Mouse (Mus musculus) CH12.LX (cell line): ENCODE measurements at regions not wholly inside any gene's neighbourhood (a gene's known extent, or its start where the extent isn't known, plus 50 kb on each side); places are given as distances from the start of the nearest gene placed in this dataset.
"Not testable (repeated sequence)": the region's sequence is repeated elsewhere in the genome, so short reads cannot be mapped to it uniquely, and the experiment has no call there.

Experiments
- DNase-seq: peaks from one replicate; pipeline ENCODE4 v3.0.0-alpha.2; 2013; ENCODE audit errors: extremely low read depth
- H3K27ac ChIP-seq: 2 replicates; pipeline ENCODE4 v1.5.1; 2012; ENCODE audit warnings: low read depth, mild to moderate bottlenecking, control low read depth, moderate library complexity; ENCODE audit not compliant: insufficient read depth
- H3K27me3 ChIP-seq: replicated peaks from 2 replicates; pipeline ENCODE3; 2012; ENCODE audit warnings: inconsistent platforms
- H3K36me3 ChIP-seq, 2 experiments: replicated peaks in 1 of 2; 2 replicates each; pipeline versions ENCODE3 to v1.6.1; 2012; ENCODE audit warnings: inconsistent platforms in 1 of 2, low read length in 1 of 2, mild to moderate bottlenecking in 1 of 2, mixed read lengths in 1 of 2, moderate library complexity in 1 of 2; ENCODE audit not compliant: control insufficient read depth in 1 of 2, insufficient read depth in 1 of 2
- H3K4me1 ChIP-seq, 2 experiments: 2 replicates each; pipeline ENCODE4 v1.6.1; 2012; ENCODE audit warnings: inconsistent platforms in 1 of 2, moderate library complexity in 1 of 2; ENCODE audit not compliant: insufficient read depth in 2 of 2, control insufficient read depth in 1 of 2
- H3K4me2 ChIP-seq: 2 replicates; pipeline ENCODE4 v1.6.1; 2012; ENCODE audit warnings: low read depth, mild to moderate bottlenecking, control low read depth; ENCODE audit not compliant: poor library complexity, insufficient read depth, severe bottlenecking
- H3K4me3 ChIP-seq, 3 experiments: fragments of 150-350 bp in 1 of 3; sonication (generic) in 1 of 3; replicated peaks in 1 of 3; 2 replicates each; pipeline versions ENCODE3 to v1.5.1; 2011 to 2012; ENCODE audit warnings: low read depth in 2 of 3, low read length in 2 of 3, mild to moderate bottlenecking in 2 of 3, moderate library complexity in 2 of 3, control low read depth in 1 of 3, improper control_type of control experiment in 1 of 3, inconsistent platforms in 1 of 3, mixed read lengths in 1 of 3; ENCODE audit not compliant: poor library complexity in 1 of 3
- H3K79me2 ChIP-seq: replicated peaks from 2 replicates; pipeline ENCODE4 v1.6.1; 2012; ENCODE audit warnings: mild to moderate bottlenecking, moderate library complexity; ENCODE audit not compliant: control insufficient read depth, poor library complexity, insufficient read depth, severe bottlenecking; ENCODE audit errors: extremely low read depth
- H3K9ac ChIP-seq: 2 replicates; pipeline ENCODE4 v1.6.1; 2012; ENCODE audit warnings: low read depth, mild to moderate bottlenecking, control low read depth, moderate library complexity; ENCODE audit not compliant: insufficient read depth
- H3K9me3 ChIP-seq: replicated peaks from 2 replicates; pipeline ENCODE3; 2012; ENCODE audit warnings: low read length, inconsistent platforms, mixed read lengths
- CHD1 ChIP-seq: IDR thresholded peaks from 2 replicates; pipeline ENCODE4 v1.6.1; 2012; ENCODE audit warnings: low read depth, low read length, improper control_type of control experiment, inconsistent platforms
- CHD2 ChIP-seq: IDR thresholded peaks from 2 replicates; pipeline ENCODE4 v1.6.1; 2011; ENCODE audit warnings: low read length, improper control_type of control experiment
- CTCF ChIP-seq, 2 experiments: IDR thresholded peaks in 1 of 2; conservative IDR thresholded peaks in 1 of 2; 2 replicates each; pipeline ENCODE4 v1.5.1; 2011 to 2012; ENCODE audit warnings: low read depth in 2 of 2, low read length in 2 of 2, improper control_type of control experiment in 1 of 2, inconsistent platforms in 1 of 2, mild to moderate bottlenecking in 1 of 2, moderate library complexity in 1 of 2
- ELF1 ChIP-seq: IDR thresholded peaks from 2 replicates; pipeline ENCODE4 v1.6.1; 2014; ENCODE audit warnings: low read depth, mild to moderate bottlenecking, inconsistent platforms, low read length, improper control_type of control experiment
- EP300 ChIP-seq: IDR thresholded peaks from 2 replicates; pipeline ENCODE4 v1.6.1; 2011; ENCODE audit warnings: low read length, improper control_type of control experiment
- GABPA ChIP-seq: IDR thresholded peaks from 2 replicates; pipeline ENCODE4 v1.6.1; 2012; ENCODE audit warnings: low read depth, low read length, improper control_type of control experiment, inconsistent platforms; ENCODE audit not compliant: insufficient replicate concordance
- HCFC1 ChIP-seq: IDR thresholded peaks from 2 replicates; pipeline ENCODE4 v1.6.1; 2012; ENCODE audit warnings: low read depth, mild to moderate bottlenecking, inconsistent platforms, low read length, improper control_type of control experiment
- IRF4 ChIP-seq: IDR thresholded peaks from 2 replicates; pipeline ENCODE4 v1.6.1; 2014; ENCODE audit warnings: low read depth, mild to moderate bottlenecking, inconsistent platforms, low read length, improper control_type of control experiment
- KAT2A ChIP-seq: IDR thresholded peaks from 2 replicates; pipeline ENCODE4 v1.6.1; 2012; ENCODE audit warnings: low read length, improper control_type of control experiment, inconsistent platforms; ENCODE audit not compliant: insufficient replicate concordance
- MAX ChIP-seq: IDR thresholded peaks from 2 replicates; pipeline ENCODE4 v1.6.1; 2011; ENCODE audit warnings: low read length, improper control_type of control experiment
- MAZ ChIP-seq: IDR thresholded peaks from 2 replicates; pipeline ENCODE4 v1.6.1; 2012; ENCODE audit warnings: low read depth, mild to moderate bottlenecking, inconsistent platforms, low read length, improper control_type of control experiment, moderate library complexity
- MEF2A ChIP-seq: IDR thresholded peaks from 2 replicates; pipeline ENCODE4 v1.6.1; 2014; ENCODE audit warnings: low read depth, mild to moderate bottlenecking, inconsistent platforms, low read length, improper control_type of control experiment, borderline replicate concordance
- MXI1 ChIP-seq: IDR thresholded peaks from 2 replicates; pipeline ENCODE4 v1.6.1; 2011; ENCODE audit warnings: mild to moderate bottlenecking, low read depth, low read length, improper control_type of control experiment
- POLR2A ChIP-seq: IDR thresholded peaks from 2 replicates; pipeline ENCODE4 v1.6.1; 2011; ENCODE audit warnings: low read depth, mild to moderate bottlenecking, improper control_type of control experiment, low read length
- RAD21 ChIP-seq: IDR thresholded peaks from 2 replicates; pipeline ENCODE4 v1.6.1; 2011; ENCODE audit warnings: low read depth, mild to moderate bottlenecking, low read length, improper control_type of control experiment, moderate library complexity
- RCOR1 ChIP-seq: conservative IDR thresholded peaks from 2 replicates; pipeline ENCODE4 v1.6.1; 2012; ENCODE audit warnings: low read depth, mild to moderate bottlenecking, inconsistent platforms, low read length, improper control_type of control experiment
- SIN3A ChIP-seq: IDR thresholded peaks from 2 replicates; pipeline ENCODE4 v1.6.1; 2012; ENCODE audit warnings: low read length, improper control_type of control experiment, inconsistent platforms
- SMC3 ChIP-seq: IDR thresholded peaks from 2 replicates; pipeline ENCODE4 v1.6.1; 2011; ENCODE audit warnings: low read depth, low read length, improper control_type of control experiment
- TBP ChIP-seq: conservative IDR thresholded peaks from 2 replicates; pipeline ENCODE4 v1.6.1; 2011; ENCODE audit warnings: low read depth, low read length, improper control_type of control experiment
- TCF12 ChIP-seq: IDR thresholded peaks from 2 replicates; pipeline ENCODE4 v1.6.1; 2014; ENCODE audit warnings: low read depth, mild to moderate bottlenecking, inconsistent platforms, low read length, improper control_type of control experiment
- ZKSCAN1 ChIP-seq: IDR thresholded peaks from 2 replicates; pipeline ENCODE4 v1.6.1; 2012; ENCODE audit warnings: low read depth, inconsistent platforms, low read length, improper control_type of control experiment, borderline replicate concordance
- ZMIZ1 ChIP-seq: IDR thresholded peaks from 2 replicates; pipeline ENCODE4 v1.6.1; 2012; ENCODE audit warnings: low read depth, mild to moderate bottlenecking, inconsistent platforms, low read length, improper control_type of control experiment
- ZNF384 ChIP-seq: IDR thresholded peaks from 2 replicates; pipeline ENCODE4 v1.6.1; 2012; ENCODE audit warnings: low read depth, low read length, improper control_type of control experiment, inconsistent platforms
- dilution Hi-C: fragments of 300-500 bp; cut with MboI; formaldehyde crosslinking; loops from 2 replicates; pipeline ENCODE4 v1.14.3; 2020; ENCODE audit warnings: low sequenced_read_pairs; ENCODE audit not compliant: extremely low pct_unique_long_range_greater_than_20kb, extremely low pct_ligation_motif_present
- in situ Hi-C: fragments of 300-500 bp; cut with MboI; formaldehyde crosslinking; loops from 3 replicates; pipeline ENCODE4 v1.14.3; 2019; ENCODE audit warnings: low sequenced_read_pairs, low pct_ligation_motif_present, low pct_unique_long_range_greater_than_20kb, mixed read lengths

DNA sequence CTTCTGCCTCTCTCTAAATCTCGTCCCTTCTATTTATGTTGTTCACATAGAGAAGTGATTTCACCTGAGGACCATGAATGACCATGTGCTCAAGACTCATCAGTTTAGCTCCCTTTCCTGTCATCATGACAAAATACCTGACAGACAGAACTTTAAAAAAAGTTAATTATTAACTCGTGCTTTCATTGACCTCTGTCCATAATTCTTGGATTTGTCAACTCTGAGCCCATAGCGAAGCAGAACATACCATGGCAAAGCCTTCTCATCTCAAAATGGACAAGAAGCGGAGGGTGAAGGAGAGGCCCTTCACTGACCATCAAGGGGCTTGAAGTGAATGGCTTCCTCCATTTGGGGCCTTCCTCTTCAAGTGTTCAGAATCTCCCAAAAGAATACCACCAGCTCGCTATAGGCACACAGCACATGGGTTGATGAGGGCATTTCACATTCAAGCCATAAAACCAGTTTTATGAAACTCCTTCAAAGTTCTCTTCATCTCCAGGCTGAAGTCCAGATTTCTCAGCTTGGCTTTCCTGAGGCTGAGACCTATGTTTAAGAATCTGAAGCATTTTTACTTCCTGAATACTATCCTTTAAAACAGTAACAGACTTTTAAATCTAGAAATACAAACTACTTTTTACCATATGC, 144.0 kb upstream of the P2ry1 start:
- no peaks in the 10 kb centered on the region for H3K36me3 ChIP-seq
- dilution Hi-C loops (no loop called here), in situ Hi-C loops (no loop called here)
- H3K27ac ChIP-seq = no peak overlapping the region
- no peak overlapping the region for H3K4me3 ChIP-seq
- no peak overlapping the region for H3K9ac ChIP-seq
- no peak for TF ChIP-seq ELF1
- no peak for TF ChIP-seq TBP
- no peak for TF ChIP-seq EP300
- TF ChIP-seq SIN3A = no peak
- TF ChIP-seq KAT2A = no peak
- TF ChIP-seq POLR2A = no peak
- TF ChIP-seq ZKSCAN1 = no peak
- no peak for TF ChIP-seq IRF4
- no peak for TF ChIP-seq ZMIZ1
- TF ChIP-seq MAZ = no peak
- DNase-seq = no peak
- no peaks in the 10 kb centered on the region for H3K27me3 ChIP-seq
- no peaks in the 10 kb centered on the region for H3K9me3 ChIP-seq
- no peaks in the 10 kb centered on the region for H3K79me2 ChIP-seq
- H3K4me2 ChIP-seq = no peak overlapping the region
- H3K4me1 ChIP-seq = no peaks in the 10 kb centered on the region

DNA sequence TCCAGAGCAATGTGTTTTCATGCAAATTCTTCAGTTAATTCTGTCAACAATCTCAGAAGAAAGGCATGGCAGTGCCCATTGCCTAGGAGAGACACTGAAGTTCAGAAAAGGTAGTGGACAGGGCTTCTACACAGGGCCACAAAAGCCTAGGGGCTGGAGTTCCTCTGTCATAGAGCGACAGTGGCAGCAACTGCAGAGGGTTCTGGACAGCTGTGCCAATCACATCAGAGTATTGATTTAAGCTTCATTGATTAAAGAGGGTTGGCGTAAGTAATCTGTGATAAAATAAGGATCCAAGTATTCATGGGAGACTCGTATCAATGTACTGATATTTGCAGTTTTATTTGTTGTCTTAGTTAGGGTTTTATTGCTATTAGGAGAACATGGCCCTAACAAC, 143.5 kb upstream of the P2ry1 start:
- H3K4me2 ChIP-seq = no peak overlapping the region
- H3K27ac ChIP-seq = no peak overlapping the region
- no peak overlapping the region for H3K4me3 ChIP-seq
- in situ Hi-C loops = no loop called here
- no peak overlapping the region for H3K9ac ChIP-seq
- H3K36me3 ChIP-seq = no peaks in the 10 kb centered on the region
- TF ChIP-seq RCOR1 = no peak
- TF ChIP-seq HCFC1 = no peak
- TF ChIP-seq CTCF (conservative IDR thresholded peaks at IDR 0.05 in 1 of 2, IDR thresholded peaks at IDR 0.05 in 1 of 2; ENCODE audit: low read depth in 2 of 2, low read length in 2 of 2) = no peak
- TF ChIP-seq MXI1 = no peak
- no peak for TF ChIP-seq IRF4
- TF ChIP-seq CHD2 = no peak
- no peak for TF ChIP-seq GABPA
- no peak for TF ChIP-seq RAD21
- TF ChIP-seq ZNF384 = no peak
- no peak for TF ChIP-seq SMC3
- no peak for TF ChIP-seq TCF12
- no peak for TF ChIP-seq SIN3A
- no peak for TF ChIP-seq MAX
- TF ChIP-seq MEF2A = no peak
- no peak for TF ChIP-seq EP300
- no peak for TF ChIP-seq CHD1
- no peaks in the 10 kb centered on the region for H3K9me3 ChIP-seq
- no peaks in the 10 kb centered on the region for H3K79me2 ChIP-seq
- DNase-seq = no peak
- no peaks in the 10 kb centered on the region for H3K4me1 ChIP-seq
- dilution Hi-C loops = no loop called here
- no peaks in the 10 kb centered on the region for H3K27me3 ChIP-seq

DNA sequence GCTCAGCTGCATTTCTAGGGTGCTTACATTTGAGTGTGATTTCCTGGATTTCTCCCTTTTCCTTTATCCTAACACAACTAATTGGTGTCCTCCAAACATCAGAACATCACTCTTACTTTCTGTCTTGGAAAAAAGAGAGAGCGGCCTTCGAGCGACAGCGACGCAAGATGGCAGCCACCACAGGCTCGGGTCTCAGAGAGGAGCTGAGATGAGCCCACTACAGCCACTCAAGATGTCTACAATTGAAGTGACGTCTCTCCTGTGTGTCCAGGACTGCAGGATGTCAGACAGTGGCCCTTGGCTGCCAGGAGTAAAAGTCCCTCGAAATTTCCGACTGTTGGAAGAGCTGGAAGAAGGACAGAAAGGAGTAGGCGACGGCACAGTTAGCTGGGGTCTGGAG, 125.7 kb upstream of the P2ry1 start:
- H3K4me3 ChIP-seq = not testable (repeated sequence)

More for the DNA sequence above, 125.7 kb upstream of the P2ry1 start:
- H3K4me1 ChIP-seq, dilution Hi-C loops, DNase-seq, H3K4me2 ChIP-seq, H3K36me3 ChIP-seq, H3K27ac ChIP-seq, H3K27me3 ChIP-seq, in situ Hi-C loops, H3K79me2 ChIP-seq, H3K9me3 ChIP-seq, H3K9ac ChIP-seq: not testable (repeated sequence)
